Mouse (Mus musculus) left cerebral cortex, adult 18-20 months (tissue): ENCODE measurements at regions not wholly inside any gene's neighbourhood (a gene's known extent, or its start where the extent isn't known, plus 50 kb on each side); places are given as distances from the start of the nearest gene placed in this dataset.

ENCODE experiments used
- DNase-seq, 2 experiments: peaks; one replicate each; pipeline ENCODE4 v3.0.0; 2021 to 2022; ENCODE audit warnings: low spot score in 2 of 2, mixed read lengths in 1 of 2

DNA sequence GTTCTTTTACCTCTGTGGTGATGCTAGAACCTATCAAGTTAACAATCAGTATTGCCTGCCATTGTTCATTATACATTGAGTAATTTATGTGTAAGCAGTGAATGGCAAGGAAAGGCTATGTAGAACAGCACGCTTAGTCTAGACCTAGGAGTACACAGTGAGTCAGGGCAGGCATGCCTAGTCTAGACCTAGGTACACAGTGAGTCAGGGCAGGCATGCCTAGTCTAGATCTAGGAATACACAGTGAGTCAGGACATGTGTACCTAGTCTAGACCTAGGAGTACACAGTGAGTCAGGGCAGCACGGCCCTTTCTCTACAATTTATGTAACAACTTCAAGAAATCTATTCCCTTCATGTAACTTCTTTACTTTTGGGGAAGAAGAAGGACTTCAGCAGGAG lies 347.2 kb downstream of the Tmem232 start:
- DNase-seq = no peak

DNA sequence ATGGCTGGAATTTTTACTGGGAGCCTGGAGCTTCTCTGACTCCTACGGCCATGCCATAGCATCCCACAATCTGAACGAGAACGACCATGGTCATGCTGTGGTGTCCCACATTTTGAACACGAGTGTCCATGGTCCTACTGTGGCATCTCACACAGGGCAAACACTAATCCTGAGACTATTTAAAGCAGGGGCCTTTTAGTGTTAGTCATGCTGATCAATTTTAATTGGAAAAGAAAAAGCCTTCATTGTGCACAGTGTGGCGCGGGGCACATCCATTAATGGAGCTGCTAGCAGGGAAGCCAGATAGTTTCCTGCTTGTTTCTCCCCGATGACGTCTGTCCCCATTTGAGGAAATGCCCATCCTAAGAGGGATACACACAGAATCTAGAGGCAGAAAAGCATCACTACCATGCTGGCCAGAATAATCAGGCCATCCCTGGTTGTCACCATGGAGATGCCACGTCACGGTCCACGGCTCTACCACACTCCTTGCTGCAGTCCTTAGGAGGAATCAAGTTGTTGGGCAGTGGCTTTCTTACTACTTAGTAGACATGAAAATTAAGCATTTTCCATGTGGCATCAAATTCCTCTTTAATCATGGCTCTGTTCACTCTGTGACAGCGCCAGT lies 348.0 kb downstream of the Tmem232 start:
- no peak for DNase-seq

DNA sequence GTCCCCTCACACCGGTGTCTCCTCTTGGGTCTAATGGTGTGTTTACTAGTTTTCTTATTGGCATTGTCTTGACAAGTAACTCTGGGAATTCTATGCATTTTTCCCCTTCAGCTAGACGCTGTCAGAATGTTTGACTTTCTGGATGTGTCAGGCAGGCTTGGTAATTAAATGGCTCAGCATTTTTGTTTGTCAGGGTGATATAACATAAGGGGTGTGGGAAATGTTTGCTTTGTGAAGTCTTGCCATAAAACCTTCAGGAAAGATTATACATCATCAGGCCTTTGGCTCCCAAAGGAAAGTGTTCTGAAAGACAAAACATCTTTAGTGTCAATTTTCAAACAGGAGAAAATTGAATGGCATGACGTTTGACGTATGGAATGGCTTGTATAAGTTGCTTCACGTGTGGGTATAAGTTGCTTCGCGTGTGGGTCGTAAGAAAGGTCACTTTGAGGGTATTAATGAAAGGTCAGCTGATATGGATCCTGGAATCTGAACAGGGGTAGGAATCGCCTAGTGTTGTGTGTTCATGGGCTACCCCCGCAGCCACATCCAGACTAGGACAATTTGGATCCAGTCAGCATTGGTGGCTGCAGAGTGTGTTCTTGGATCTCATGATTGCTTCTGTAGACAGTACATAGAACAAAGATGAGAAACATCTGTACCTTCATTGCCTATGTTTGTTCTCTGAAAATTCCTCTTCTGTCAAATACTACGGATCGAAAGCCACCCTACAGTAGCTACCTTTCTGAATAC lies 349.6 kb downstream of the Tmem232 start:
- no peak for DNase-seq

DNA sequence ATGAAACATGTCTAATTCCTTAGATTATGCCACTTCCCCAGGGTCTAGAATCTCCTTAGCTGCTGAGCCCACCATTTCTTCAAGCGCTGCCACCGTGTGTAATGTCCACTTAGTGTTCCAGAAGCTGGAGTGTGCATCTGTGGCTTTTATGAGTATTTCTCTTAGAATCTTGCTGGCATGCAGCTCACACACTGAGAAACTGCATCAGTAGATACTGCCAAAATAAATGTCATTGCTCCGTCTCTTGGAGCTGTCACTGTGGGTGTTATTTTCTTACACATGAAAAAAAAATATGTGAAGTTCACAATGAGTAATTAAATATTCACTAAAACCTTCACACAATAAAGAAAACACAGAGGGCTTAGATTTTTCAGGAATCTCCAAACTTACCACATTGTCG lies 345.3 kb upstream of the 4930583I09Rik start:
- DNase-seq = no peak

DNA sequence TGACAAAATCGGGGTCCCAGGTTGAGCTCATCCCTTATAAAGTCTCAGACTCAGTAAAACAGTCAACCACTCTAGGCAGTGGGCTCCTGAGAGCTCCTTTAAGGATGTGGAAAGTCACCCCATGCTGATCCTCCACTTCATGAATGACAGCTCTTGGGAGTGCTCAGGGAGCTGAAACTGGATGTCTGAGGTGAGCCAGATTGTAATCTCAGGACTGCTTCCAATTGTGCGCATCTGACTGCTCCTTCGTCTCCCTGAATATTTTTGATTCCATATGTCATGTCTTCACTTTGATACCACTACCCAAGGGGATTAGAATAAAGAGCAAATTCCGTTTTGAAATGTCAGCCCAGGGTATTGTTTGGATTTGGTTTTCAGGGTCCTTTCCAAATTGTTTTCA lies 339.9 kb upstream of the 4930583I09Rik start:
- DNase-seq = no peak

DNA sequence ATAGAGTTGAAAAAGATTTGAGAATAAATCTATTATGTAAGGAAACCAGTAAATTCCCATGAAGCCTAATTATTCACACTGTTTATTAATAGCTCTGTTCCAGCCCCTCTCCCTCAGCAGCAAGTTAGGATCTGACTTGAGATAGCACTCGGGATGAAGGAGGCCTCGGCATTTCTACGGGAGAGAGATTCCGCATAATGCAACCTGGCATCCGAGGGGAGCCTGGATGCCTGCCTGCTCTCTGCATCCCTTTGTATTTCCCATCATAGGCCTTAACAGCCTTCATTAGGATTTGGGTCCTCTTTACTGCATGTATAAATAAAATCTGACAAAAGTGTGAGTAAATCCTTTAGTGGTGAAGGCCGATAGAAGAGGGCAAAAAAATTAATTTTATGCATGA lies 338.2 kb upstream of the 4930583I09Rik start:
- DNase-seq = no peak

DNA sequence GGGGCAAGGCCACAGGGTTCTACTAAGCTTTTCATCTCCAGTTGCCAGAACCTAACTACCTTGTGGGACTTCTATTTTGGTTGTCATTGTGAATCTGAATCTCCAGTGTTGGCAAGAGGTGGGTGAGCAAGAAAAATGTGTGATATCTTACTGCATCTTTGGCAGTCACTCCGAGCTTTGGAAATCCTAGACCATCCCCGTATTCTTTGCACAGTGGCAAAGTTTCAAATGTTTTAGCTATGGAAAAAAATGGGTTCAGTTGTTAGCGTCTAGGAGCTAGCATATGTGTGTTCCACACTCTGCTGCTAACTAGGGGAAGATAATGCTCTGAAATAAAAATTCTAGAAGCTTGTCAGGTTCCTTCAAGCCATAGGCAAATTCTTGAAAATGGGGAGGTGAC lies 337.4 kb upstream of the 4930583I09Rik start:
- DNase-seq = peak; percentile 22 to 28

DNA sequence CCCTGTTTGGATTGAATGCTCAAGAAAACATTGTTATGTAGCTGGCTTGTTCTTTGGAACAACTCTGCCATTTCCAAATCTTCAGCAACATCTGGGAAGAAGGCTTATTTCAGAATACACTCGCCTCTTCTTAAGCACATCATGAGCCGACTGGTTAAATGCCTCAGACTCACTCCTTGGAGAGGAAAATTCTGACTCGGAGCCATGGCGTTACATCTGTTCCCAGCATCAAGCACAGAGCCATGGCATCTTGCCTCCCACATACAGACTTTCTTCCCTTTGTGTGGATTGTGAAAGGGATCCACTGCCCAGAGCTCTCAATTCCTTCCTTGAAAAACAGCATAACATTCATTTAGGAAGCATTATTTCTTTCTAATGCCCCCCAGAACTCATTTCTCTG lies 334.8 kb upstream of the 4930583I09Rik start:
- peak; percentile 66 to 68 for DNase-seq

DNA sequence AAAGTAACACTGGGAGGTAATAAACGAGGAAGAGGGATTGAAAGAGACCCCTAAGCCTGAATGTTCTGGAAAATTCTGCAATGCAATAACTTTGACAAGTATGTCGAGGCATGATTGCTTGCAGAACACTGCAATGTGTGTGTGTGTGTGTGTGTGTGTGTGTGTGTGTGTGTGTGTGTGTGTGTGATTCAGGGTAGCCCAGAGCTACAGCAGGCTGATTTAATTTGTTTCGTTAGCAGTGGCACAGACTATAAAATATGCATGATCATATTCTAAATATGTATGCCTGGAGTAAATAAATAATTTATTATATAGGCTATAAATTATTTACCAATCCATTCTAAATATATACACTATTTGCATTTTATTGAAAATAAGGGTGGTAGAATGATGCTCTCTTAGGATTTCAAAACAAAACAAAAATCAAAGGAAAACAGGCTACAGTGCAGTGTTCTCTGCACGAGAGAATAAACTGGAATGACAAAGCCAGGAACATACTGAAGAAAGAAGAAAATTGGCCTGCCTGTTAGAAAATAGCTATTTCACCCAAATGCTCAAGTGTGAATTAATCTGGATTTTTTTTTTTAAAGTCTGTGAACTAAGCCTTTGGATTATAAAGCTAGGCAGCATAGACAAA lies 334.2 kb upstream of the 4930583I09Rik start:
- no peak for DNase-seq

DNA sequence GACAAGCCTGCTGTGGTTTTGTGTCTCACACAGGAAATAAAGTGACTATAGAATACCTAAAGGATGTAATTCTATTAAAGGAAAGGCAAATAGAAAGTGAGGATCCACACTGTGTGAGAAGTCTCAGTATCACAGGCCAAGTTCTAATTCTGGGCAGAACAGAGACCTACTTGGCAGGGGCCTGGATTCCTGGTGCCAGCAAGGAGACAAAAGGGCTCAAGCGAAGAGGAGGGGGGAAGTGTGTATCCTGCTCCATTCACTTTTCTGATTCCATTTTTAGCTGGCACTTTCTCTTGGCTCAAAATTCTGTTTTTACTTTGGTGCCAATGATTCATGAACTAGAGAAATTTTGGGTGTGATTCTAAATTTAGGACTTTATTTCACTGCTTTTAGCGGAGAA lies 310.5 kb upstream of the 4930583I09Rik start:
- peak; percentile 26 for DNase-seq

DNA sequence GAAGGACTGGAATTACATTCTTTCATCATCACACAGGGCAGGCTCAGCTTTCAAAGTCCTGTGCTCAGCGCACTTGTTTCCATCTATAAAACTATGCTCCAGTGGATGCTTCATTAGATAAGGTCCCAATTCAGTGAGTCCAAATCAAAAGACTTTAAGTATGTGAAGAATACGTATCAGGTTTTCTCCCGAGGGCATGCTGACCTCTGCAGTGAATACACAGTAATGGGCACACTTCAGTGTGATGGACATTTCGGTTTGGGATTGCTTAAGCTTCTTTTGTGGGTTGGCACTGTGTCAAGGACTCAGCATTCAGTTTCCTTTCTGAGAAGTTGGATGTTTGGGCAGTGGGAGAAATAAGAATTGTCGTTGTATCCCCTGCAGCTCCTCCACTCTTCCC lies 278.8 kb upstream of the 4930583I09Rik start:
- DNase-seq = no peak

DNA sequence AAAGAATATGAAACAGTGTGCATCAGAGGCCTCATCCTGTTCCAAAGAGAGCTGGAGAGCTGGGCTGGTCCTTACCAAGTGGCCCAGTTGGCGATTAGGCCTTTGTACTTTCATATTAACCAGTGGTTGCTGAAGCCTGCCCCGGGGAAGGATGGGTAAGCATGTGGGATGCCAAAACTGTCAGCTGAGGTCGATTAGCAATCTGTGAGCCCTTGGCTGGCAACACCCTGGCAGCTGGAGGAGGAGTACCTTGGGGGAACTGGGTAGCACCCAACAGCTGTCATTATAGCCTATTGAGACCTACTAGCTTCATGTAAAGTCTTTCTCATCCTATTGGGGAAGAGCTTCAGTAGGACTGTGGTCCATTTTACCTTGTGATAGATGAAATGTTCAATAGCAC lies 277.2 kb upstream of the 4930583I09Rik start:
- no peak for DNase-seq

DNA sequence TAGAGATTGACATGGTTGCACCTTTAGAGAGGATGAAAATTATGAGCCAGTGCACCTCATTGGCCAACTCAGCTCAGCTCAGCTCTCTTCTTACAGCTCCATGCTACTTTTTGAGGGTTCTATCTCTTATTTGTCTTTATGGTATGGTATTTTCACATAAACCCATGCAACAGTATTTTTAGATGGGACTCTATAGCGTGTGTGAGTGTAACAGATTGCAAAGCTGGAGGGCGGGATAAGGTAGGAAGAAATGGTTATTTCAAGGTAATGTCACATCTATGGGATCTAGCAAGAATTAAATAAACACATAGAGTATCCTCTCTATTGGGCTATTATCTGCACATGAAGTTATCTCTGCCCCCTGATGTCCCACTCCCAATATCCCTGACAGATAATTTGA lies 269.8 kb upstream of the 4930583I09Rik start:
- DNase-seq = peak in 1 of 2 experiments; percentile 12

DNA sequence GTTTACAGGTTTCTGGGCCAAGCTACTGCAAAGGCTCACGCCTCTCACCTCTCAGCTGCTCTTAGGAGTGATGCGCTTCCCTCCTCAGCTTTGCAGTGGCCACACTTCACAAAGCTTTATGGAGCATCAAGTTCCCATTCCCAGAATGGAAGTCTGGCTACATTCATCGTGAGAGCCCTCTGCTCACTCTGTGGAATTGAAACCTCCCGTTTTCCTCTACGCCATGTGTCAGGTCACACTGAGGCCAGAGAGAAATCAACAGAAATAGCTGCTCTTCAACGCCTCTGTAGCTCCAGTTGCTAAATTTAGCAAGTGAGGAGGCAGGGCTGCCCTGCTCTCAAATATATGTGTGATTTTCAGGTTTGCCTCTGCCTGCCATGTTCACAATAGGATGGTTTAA lies 265.3 kb upstream of the 4930583I09Rik start:
- no peak for DNase-seq

DNA sequence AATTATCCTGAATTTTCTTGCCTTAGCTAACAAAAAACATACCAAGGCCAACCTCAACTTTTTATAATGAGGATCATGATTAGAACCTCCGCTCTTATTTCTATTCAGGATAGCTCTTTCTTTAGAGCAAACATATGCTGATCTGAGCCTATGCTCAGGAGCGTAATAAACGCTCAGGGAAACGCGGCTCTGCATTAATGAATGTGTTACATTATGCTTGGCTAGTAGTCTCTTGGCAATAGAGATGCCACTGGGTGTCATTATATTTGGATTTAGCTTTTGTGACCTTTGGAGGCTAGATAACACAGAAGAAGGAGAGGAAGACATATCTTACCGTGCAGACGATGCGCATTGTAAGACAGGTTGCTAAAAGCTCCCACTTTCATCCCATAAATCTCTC lies 246.4 kb upstream of the 4930583I09Rik start:
- no peak for DNase-seq

DNA sequence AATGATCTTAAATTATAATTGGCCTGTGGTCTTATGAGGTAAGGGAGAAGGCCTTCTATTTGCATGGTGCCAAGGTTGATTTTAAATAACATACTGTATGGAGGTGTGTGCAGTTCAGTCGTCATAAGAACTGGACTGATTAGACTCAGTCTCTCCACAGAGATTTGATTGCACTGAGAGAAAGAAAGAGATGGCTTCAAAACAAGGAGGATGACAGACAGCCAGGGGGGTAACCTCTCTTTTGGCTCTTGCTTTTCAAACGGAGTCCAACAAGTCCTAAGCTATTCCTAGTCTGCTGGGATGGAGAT lies 245.9 kb upstream of the 4930583I09Rik start:
- DNase-seq = no peak

DNA sequence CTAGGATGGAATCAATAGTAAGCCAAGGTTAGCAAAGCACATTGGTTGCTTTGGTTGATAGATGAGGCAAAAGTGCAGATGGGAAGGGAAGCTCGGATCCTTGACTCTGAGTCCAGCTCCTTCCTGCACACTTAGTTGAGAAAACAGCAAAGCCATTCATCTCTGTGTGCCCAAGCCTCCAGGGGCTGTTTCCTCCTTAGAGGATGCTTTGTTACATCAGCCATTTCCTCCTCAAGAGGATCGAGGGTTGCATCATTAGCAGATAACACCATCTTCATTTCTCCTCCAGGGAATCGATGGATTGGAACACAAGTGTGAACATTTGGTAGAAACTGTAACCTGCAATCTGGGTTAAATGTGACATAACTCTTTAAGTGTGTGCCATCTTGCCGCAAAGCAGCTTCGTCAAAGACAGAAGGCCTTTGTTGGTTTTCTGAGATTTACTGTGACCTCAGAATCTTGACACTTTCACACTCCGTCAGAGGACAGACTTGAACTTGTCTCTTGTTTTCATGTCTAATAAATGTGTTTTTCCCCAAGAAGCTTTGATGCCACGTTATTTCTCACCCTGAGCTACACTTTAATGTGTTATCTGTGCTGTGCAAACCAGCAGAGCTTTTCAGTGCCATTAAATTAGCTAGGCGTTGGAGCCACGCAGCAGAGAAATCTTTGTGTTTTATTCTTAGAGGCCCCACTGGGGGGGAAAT lies 245.4 kb upstream of the 4930583I09Rik start:
- no peak for DNase-seq

DNA sequence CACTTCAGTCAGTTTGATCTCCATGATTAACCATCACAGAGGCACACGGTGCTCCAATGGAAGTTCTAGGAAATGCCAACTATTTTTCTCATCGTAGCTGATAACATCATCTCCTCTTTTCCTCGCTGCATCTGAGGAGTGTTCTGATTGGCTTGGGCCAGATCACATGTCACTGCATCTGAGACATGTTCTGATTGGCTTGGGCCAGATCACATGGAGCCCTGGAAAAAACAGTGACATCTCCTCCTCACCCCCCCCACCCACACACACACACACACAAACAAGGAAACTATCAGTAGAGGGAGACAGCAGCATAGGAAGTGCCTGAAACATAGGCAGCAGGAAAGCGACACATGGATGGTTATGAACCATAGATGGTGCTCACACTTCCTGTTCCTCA lies 239.0 kb upstream of the 4930583I09Rik start:
- DNase-seq = no peak

DNA sequence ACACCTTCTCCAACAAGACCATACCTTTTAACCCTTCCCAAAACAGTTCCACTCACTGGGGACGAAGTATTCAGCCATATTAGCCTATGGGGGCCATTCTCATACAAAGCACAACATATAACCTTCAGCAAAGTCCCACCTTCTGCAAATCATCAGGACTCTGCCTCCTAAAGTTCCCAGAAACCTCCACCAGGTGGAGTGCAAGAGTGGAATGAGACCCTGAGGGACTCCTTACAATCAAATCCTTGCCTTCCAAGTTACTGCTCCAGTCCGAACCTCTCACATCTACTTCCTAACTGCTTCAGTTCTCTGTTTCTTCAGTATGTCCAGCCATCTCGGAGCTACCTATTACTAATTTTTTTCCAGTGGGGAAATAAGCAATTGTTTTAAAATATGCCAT lies 235.2 kb upstream of the 4930583I09Rik start:
- peak; percentile 47 to 66 for DNase-seq

DNA sequence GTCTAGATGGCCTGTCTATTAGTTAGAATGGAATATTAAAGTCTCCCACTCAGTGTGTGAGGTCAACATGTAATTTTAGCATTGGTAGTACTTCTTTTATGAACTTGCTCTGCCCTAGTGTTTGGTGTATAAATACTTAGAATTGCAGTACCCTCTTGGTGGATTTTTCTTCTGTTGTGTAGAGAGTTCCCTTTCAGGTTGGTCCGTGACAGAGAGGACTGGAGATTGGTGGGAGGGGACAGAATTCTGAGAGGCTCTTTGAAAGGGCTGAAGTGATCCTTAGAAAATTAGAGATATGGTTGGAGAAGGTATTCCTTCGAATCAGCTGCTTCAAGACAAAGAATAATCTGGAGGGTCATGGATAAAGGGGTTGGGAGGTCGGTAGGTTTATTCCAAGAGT lies 230.3 kb upstream of the 4930583I09Rik start:
- DNase-seq = no peak

DNA sequence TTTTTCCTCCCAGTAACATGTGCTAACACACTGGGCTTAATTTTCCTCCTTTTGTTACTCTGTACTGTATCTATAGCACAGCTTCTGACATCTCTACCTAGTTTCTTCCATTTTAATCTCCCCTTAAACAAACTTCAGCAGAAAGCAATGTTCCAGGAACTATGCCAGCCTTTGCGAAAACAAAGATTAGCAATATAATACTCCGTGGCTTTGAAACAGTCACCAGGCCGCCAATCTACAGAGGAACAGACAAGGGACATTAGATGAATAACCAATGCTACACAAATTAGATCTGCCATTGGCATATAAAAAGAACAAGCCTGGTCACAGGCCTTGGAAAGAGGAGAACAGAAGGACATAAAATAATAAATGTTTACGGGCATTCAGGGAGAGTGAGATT lies 220.2 kb upstream of the 4930583I09Rik start:
- DNase-seq = no peak

DNA sequence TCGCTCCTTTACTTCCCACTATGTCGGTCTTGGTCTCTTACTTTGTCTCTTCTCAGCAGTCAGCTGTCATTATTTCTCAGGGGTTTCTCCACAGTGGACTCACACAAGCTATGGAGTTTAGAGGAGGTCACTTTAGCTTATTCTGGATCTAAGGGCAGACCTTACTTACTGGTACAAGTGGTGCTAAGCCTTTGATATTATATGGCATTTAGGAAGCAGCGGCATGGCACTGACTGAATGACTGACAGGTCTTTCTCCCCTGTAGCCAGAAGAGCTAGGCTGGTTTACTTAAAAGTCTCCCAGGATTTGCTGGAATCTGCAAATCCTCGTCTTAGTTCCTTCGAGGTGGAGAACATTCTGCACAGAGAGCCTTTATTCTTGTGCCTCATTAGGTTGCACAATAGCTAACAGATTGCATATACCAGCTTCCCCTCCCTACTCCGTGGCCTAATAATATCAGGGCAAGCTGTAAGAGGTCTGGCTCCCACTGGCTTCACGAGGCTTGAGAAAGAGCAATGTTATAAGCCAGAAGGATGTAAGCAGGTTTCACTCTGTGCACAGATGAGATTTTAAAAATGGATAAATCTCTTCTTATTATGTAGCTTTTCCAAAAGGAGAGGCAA lies 214.1 kb upstream of the 4930583I09Rik start:
- no peak for DNase-seq
